Mouse (Mus musculus) heart, embryonic 15.5 days (tissue): ENCODE data around the gene Opa3. TPM values are rescaled to one million over a fixed set of nuclear protein-coding genes. Genes with fewer than 3 reads are reported as not detected.

ENCODE experiments used
- ATAC-seq: fragments of 200-750 bp; cut with Nextera tagmentation; replicated peaks from 2 replicates; pipeline ENCODE4 v1.8.0; 2017; ENCODE audit warnings: low read depth, moderate TSS enrichment; ENCODE audit not compliant: insufficient number of reproducible peaks, insufficient read depth, low FRiP score
- H3K27ac ChIP-seq: fragments of 300-500 bp; sonication (generic); 2 replicates; pipeline ENCODE4 v1.5.1; 2015; ENCODE audit warnings: mild to moderate bottlenecking, inconsistent platforms
- H3K27me3 ChIP-seq: fragments of 300-500 bp; sonication (generic); 2 replicates; pipeline ENCODE4 v1.6.1; 2015; ENCODE audit warnings: inconsistent platforms
- H3K36me3 ChIP-seq: fragments of 300-500 bp; sonication (generic); 2 replicates; pipeline ENCODE4 v1.6.1; 2015; ENCODE audit warnings: mild to moderate bottlenecking, inconsistent platforms
- H3K4me1 ChIP-seq: fragments of 300-500 bp; sonication (generic); replicated peaks from 2 replicates; pipeline ENCODE4 v1.6.1; 2015; ENCODE audit warnings: inconsistent platforms
- H3K4me2 ChIP-seq: fragments of 300-500 bp; sonication (generic); 2 replicates; pipeline ENCODE4 v1.6.1; 2015; ENCODE audit warnings: inconsistent platforms, mild to moderate bottlenecking, moderate library complexity
- H3K4me3 ChIP-seq: fragments of 300-500 bp; sonication (generic); 2 replicates; pipeline ENCODE4 v1.5.1; 2015; ENCODE audit warnings: mild to moderate bottlenecking, inconsistent platforms
- H3K9ac ChIP-seq: fragments of 300-500 bp; sonication (generic); 2 replicates; pipeline ENCODE4 v1.6.1; 2015; ENCODE audit warnings: mild to moderate bottlenecking, inconsistent platforms
- H3K9me3 ChIP-seq: fragments of 300-500 bp; sonication (generic); replicated peaks from 2 replicates; pipeline ENCODE4 v1.6.1; 2016; ENCODE audit warnings: inconsistent platforms
- WGBS: fragments of 180-500 bp; shearing (Covaris S2); methylation state at CpG from one replicate; pipeline ENCODE4 v1.1.7; 2015; ENCODE audit warnings: mixed read lengths; 5-methylcytosine and 5-hydroxymethylcytosine counted together
- microRNA counts: library from miRNA; unstranded; fragments of <30 nt; microRNA quantifications from one replicate; lab custom pipeline; 2016
- microRNA-seq: library from miRNA; unstranded; fragments of <30 nt; microRNA quantifications from one replicate; pipeline ENCODE4, GENCODE M21; 2016
- polyA plus RNA-seq: library from polyadenylated mRNA; unstranded; fragments of >200 nt; fragmentation: Nextera tagmentation; extraction: Ambion mirVana; gene quantifications from 2 replicates; pipeline ENCODE4 v1.2.1, GENCODE M21; 2015

Gene Opa3
- polyA plus RNA-seq, 1 experiment from 2014 or later = 33.8 TPM

DNA sequence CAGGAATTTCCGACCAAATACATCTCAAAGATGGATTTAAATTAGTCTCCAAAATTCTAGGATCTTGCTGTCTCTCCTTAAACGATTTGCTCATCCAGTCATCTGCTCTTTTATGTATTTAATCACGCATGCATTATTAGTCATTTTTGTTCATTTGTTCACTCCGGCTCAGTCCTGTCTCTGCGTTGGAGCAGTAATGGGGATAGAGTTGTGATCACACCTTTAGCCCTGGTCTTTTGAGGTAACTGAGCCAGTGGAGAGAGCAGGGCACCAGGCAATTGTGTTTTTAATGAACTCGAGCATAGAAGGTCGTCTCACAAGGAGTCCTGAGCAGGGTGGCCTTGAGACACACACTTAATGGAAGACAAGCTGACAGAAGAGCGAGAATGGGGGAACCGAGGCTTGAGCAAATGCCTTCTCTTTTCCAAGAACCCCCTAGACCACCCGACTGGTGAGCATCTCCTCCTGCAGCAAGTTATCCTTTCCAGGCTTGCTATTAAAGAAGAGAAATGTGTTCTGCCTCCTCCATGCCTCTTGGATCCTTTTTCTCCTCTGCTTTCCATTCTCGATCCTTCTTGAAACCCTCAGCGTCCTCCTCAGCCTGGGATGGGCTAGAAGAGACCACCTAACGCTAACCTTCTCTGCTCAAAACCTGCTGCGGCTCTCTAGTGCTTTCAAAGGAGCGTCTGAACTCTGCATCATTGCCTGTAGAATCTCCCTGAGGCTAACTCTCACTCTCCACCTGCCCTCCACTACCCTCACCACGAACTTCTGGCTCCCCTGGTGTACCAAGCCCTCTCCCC is 73.5 kb downstream of the Opa3 start:
- ATAC-seq = no peak
- Histone ChIP-seq H3K9ac (peak overlapping the region; percentile 1), H3K9me3 (no peaks in the 10 kb centered on the region), H3K4me1 (peaks cover 31% of the 10 kb centered on the region), H3K4me3 (peak overlapping the region; percentile 55), H3K27ac (no peak overlapping the region), H3K4me2 (peak overlapping the region; percentile 53), H3K27me3 (peaks cover 51% of the 10 kb centered on the region), H3K36me3 (no peaks in the 10 kb centered on the region)
- 12% methylated on average over 16 of the region's 16 CpGs for WGBS

DNA sequence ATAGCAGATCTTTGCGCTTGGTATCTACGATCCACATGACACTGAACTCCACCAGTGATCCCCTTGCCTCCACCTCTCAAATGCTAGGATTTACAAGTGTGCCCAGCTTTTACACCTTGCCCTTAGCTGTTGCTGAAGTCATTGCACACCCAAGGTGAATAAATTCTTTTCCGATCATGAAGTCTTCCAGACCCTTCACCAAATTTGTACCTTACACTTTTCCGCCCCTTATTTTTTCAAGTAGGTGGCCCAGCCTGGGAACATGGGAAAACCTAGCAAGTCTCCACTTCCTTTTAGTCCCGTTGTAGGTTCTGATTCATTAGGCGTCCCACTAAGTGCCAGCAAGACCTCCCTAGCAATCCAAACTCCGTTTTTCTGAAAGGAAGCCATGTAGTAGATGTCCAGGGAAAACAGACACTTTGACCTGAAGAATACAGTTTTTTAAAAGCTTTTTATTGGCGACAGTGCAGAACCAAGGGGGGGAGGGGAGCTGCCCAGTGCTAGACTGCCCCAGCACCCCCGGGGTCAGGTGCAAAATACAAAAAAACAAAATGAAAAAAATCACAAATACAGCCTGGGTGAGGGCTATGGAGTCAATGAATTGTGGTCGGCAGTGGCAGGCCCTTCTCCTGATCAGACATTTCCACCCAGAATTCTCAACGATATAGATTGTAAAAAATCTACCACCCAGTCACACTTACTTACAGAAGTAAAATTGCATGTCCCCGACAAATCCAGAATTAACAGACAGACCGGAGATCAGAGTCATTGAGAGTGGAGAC is 74.3 kb downstream of the Opa3 start:
- ATAC-seq = no peak
- H3K27me3 ChIP-seq = peaks cover 56% of the 10 kb centered on the region
- no peak overlapping the region for H3K27ac ChIP-seq
- no peaks in the 10 kb centered on the region for H3K36me3 ChIP-seq
- H3K4me2 ChIP-seq = peak overlapping the region; percentile 53
- H3K4me1 ChIP-seq = peaks cover 31% of the 10 kb centered on the region
- peak overlapping the region; percentile 1; the same call in 1 of the 2 replicates for H3K9ac ChIP-seq
- WGBS = 50% methylated on average over 13 of the region's 13 CpGs
- H3K9me3 ChIP-seq = no peaks in the 10 kb centered on the region
- 0 out of 2 replicates have a peak overlapping the region, but pooled peaks have one; percentile 55 for H3K4me3 ChIP-seq

DNA sequence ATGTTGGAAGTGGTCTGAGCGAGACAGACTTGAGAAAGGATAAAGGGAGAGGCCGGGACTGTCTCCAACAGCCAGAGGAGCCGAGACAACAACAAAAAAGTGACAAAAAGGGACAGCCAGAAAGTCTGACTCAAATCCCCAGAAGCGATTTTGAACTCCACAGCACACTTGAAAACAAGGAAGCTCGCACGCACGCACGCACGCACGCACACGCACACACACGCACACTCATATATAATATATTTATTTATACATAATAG is 74.8 kb downstream of the Opa3 start:
- WGBS = 77% methylated on average over 12 of the region's 12 CpGs
- no peak for ATAC-seq
- H3K4me3 ChIP-seq = no peak overlapping the region
- H3K9ac ChIP-seq = no peak overlapping the region
- peaks cover 56% of the 10 kb centered on the region for H3K27me3 ChIP-seq
- no peaks in the 10 kb centered on the region for H3K9me3 ChIP-seq
- no peak overlapping the region for H3K4me2 ChIP-seq
- H3K27ac ChIP-seq = no peak overlapping the region
- peaks cover 36% of the 10 kb centered on the region for H3K4me1 ChIP-seq
- no peaks in the 10 kb centered on the region for H3K36me3 ChIP-seq

DNA sequence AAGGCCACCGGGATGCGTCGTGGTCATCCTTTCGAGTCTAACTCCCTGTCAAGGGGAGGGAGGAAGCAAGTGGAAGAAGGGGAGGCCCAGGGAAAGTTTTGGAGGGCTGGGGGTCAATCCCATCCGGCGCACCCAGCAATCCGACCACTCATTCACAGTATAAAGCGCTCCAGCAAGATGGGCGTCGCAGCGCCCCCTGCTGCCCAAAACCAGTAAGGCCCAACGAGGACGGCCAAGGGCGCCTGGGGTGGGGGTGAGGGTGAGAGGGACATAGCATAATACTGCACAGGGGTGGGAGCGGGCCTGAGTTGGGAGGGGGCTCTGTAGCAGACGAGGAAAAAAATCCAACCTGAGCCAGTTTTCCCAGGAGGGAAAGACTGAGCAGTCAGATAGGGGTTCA is 75.6 kb downstream of the Opa3 start:
- Histone ChIP-seq H3K4me1 (peaks cover 39% of the 10 kb centered on the region), H3K4me3 (peak overlapping the region; percentile 45), H3K9ac (peak overlapping the region; percentile 35; the same call in 1 of the 2 replicates), H3K9me3 (no peaks in the 10 kb centered on the region), H3K27ac (no peak overlapping the region), H3K4me2 (peak overlapping the region; percentile 64), H3K27me3 (peaks cover 56% of the 10 kb centered on the region), H3K36me3 (no peaks in the 10 kb centered on the region)
- 1% methylated on average over 16 of the region's 16 CpGs for WGBS
- ATAC-seq = no peak

DNA sequence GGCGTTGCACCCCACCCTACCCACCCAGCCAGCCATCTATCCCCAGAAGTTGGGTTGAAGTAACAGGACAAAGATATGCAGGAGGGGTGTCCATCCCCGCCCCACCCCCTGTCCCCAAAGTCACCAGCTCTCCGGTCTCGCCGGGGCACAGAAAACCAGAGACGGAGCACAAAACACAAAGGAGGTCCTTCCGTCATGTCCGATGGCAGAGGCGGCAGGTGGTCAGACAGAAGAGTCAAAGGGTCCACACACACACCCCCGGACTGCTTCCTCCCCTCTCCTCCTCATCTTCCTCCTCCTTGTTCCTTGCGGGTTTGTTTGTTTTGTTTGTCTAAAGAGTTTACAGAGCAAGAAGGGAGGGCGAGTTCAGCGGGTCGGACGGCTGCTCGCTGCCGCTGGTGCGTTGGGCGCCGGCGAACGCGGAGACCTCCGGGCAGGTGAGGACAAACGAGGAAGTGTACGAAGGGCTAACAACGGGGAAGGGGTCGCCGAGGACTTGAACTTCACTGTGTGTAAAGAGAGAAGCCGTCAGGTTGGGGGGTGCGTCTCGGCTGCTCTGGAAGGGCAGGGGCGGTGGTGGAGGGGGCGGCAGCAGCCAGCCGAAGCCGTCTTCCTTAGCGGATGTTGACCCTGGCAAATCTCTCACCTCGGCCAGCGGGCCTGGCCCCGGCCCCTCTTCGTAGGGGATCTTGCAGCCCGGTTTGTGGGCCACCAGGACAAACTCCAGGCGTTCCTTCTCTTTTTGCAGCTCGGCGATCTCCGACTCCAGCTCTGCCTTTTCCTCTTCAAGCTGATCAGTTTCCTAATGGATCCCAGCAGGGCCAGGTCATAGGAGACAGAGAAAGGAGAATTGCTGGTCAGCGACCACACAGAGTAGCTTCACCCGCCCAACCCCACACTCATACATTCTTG is 76.6 kb downstream of the Opa3 start:
- Histone ChIP-seq H3K27ac (no peak overlapping the region), H3K36me3 (no peaks in the 10 kb centered on the region), H3K9me3 (no peaks in the 10 kb centered on the region), H3K4me3 (peak overlapping the region; percentile 45), H3K4me2 (peak overlapping the region; percentile 64), H3K4me1 (peaks cover 47% of the 10 kb centered on the region), H3K9ac (peak overlapping the region; percentile 30), H3K27me3 (peaks cover 56% of the 10 kb centered on the region)
- 2% methylated on average over 48 of the region's 48 CpGs for WGBS
- ATAC-seq = no peak

DNA sequence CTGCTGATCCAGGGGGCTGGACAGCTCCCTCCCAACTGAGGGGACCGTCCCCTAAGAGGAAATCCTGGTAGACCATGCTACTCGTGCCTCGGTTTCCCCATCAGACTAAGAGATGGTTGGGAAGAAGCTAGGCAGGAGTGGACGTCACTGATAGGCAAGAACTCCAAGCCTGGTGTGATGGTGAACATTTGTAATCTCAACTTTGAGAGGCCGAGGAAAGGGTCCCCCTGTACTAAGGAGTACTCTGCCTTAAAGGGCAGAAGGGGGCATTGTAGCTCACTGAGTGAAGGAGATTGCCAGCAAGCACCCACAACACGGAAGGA is 77.2 kb downstream of the Opa3 start:
- no peak overlapping the region for H3K9ac ChIP-seq
- no peaks in the 10 kb centered on the region for H3K9me3 ChIP-seq
- no peak overlapping the region for H3K27ac ChIP-seq
- WGBS = 13% methylated on average over 6 of the region's 6 CpGs
- no peaks in the 10 kb centered on the region for H3K36me3 ChIP-seq
- H3K4me2 ChIP-seq = peak overlapping the region; percentile 64
- ATAC-seq = no peak
- H3K4me1 ChIP-seq = peaks cover 47% of the 10 kb centered on the region
- peaks cover 56% of the 10 kb centered on the region for H3K27me3 ChIP-seq
- peak overlapping the region; percentile 45 for H3K4me3 ChIP-seq

MicroRNA genes within 50 kb of the gene (microRNA counts, 519-probe panel; counts per million panel counts)
- microRNA mmu-miR-330 (lab: Ali Mortazavi, UCI) = 1,645 counts per million, percentile 10 among the panel's probes with 10 or more counts

Small RNA genes within 50 kb of the gene (microRNA-seq; reads per million reads assigned to microRNA genes)
- 342 reads per million, percentile 68 among the genes with 10 or more reads in this experiment for gene Mir330

Other genes with a start within 250 kb of the Opa3 start
- gene Nanos2, start 240.9 kb upstream of the Opa3 start, polyA plus RNA-seq = not detected in 2 replicates
- gene Mypop, start 237.1 kb upstream of the Opa3 start, polyA plus RNA-seq = 2.2 and 2.3 TPM in 2 replicates
- 11.5 and 17.6 TPM in 2 replicates for gene Irf2bp1, start 224.3 kb upstream of the Opa3 start, polyA plus RNA-seq
- 0.14 and 0.61 TPM in 2 replicates for gene Foxa3, start 204.8 kb upstream of the Opa3 start, polyA plus RNA-seq
- 19.6 and 27.3 TPM in 2 replicates for gene Sympk, start 204.0 kb upstream of the Opa3 start, polyA plus RNA-seq
- gene Rsph6a, start 173.6 kb upstream of the Opa3 start, polyA plus RNA-seq = not detected in 2 replicates
- gene Dmwd, start 152.1 kb upstream of the Opa3 start, polyA plus RNA-seq = 14.2 and 20.0 TPM in 2 replicates
- gene Dmpk, start 144.5 kb upstream of the Opa3 start, polyA plus RNA-seq = 51.9 and 57.3 TPM in 2 replicates
- gene Six5, start 133.7 kb upstream of the Opa3 start, polyA plus RNA-seq = 4.9 and 6.7 TPM in 2 replicates
- 0.73 and 1.0 TPM in 2 replicates for gene Gm4969, start 110.0 kb upstream of the Opa3 start, polyA plus RNA-seq
- gene Fbxo46, start 108.5 kb upstream of the Opa3 start, polyA plus RNA-seq = 7.3 and 9.6 TPM in 2 replicates
- gene Qpctl, start 79.0 kb upstream of the Opa3 start, polyA plus RNA-seq = 8.8 and 10.0 TPM in 2 replicates
- 93.2 and 96.6 TPM in 2 replicates for gene Snrpd2, start 78.6 kb upstream of the Opa3 start, polyA plus RNA-seq
- gene Gipr, start 62.2 kb upstream of the Opa3 start, polyA plus RNA-seq = 73.8 and 73.9 TPM in 2 replicates
- gene Eml2, start 51.9 kb upstream of the Opa3 start, polyA plus RNA-seq = 18.9 and 21.0 TPM in 2 replicates
- 2.1 and 2.2 TPM in 2 replicates for gene Gpr4, start 15.8 kb upstream of the Opa3 start, polyA plus RNA-seq
- gene Vasp, start 43.5 kb downstream of the Opa3 start, polyA plus RNA-seq = 81.2 and 81.6 TPM in 2 replicates
- 0.11 and 0.16 TPM in 2 replicates for gene Ppm1n, start 51.7 kb downstream of the Opa3 start, polyA plus RNA-seq
- gene Rtn2, start 54.3 kb downstream of the Opa3 start, polyA plus RNA-seq = 27.2 TPM in 2 replicates
- 0.20 and 0.47 TPM in 2 replicates for gene Fosb, start 81.7 kb downstream of the Opa3 start, polyA plus RNA-seq
- 59.8 and 60.3 TPM in 2 replicates for gene Ercc1, start 116.4 kb downstream of the Opa3 start, polyA plus RNA-seq
- 13.6 and 15.5 TPM in 2 replicates for gene Cd3eap, start 131.1 kb downstream of the Opa3 start, polyA plus RNA-seq
- gene Ppp1r13l, start 131.4 kb downstream of the Opa3 start, polyA plus RNA-seq = 13.5 and 14.4 TPM in 2 replicates
- 8.9 and 11.3 TPM in 2 replicates for gene Ercc2, start 153.7 kb downstream of the Opa3 start, polyA plus RNA-seq
- 3.0 and 4.3 TPM in 2 replicates for gene Klc3, start 175.8 kb downstream of the Opa3 start, polyA plus RNA-seq
- gene Ckm, start 176.4 kb downstream of the Opa3 start, polyA plus RNA-seq = 1,612 and 2,052 TPM in 2 replicates
- gene Mark4, start 230.5 kb downstream of the Opa3 start, polyA plus RNA-seq = 7.6 and 8.5 TPM in 2 replicates
- gene Exoc3l2, start 235.0 kb downstream of the Opa3 start, polyA plus RNA-seq = 0.91 and 1.1 TPM in 2 replicates